Mouse (Mus musculus): ENCODE data around the gene Slc5a10. TPM values are rescaled to one million over a fixed set of nuclear protein-coding genes. Genes with fewer than 3 reads are reported as not detected.
A peak's percentile ranks its signal among the peaks of the same experiment; 100 is the strongest.
"Not testable (repeated sequence)": the region's sequence is repeated elsewhere in the genome, so short reads cannot be mapped to it uniquely, and the experiment has no call there.

Slc5a10 gene
- total RNA-seq, 4 experiments from 2014 or later: not detected

DNA sequence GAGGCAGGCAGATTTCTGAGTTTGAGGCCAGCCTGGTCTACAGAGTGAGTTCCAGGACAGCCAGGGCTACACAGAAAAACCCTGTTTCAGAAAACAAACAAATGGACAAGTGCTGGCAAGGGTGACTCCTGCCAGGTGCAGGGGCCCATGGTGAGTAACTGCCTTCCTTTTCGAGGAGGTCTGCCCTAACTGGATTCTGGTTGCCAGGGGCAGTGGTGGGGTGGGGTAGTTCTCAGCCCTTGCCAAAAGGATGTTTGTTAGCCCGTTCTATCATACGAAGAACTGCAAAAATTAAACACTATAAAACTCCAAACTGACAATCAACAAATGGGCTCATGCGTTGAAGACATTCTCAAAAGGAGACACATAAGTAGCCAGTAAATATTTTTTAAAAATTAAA, 71.0 kb downstream of the Slc5a10 start:
- no peak for DNase-seq (ENCODE audit: low spot score)

DNA sequence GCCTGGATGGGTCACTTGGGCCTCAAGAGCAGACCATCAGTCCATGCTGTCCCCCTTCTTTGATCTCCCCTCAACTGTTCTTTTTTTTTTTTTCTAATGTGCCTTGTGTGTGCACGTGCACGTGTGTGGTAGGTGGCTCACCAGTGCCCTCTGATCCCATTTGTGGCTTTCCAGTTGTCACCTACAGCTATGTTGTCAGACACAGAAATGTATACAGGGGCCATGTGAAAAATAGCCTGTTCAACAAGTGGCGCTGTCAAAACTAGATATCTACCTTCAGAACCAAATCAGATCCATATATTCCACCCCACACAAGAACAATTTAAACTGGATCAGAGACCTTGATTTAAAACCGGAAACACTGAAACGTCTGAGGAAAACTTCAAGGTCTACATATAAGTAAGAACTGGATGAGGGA, 71.5 kb downstream of the Slc5a10 start:
- DNase-seq (ENCODE audit: low spot score): no peak

DNA sequence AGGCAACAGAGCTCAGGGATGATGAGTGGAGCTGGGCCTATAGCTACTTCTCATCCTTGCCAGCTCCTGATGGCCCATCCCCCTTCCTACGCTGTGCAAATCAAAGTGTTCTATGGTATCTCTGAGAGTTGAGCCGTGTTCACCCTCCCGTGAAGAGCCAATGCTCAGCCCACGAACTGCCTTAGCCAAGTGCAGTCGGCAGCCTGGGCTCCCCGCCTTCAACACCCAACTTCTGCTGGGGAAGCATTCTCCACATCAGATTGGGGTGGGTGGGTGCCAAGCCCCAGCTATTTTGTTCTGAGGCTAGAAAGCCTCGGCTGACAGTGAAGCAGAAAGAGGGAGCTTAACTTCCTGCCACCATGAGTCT, 71.9 kb downstream of the Slc5a10 start:
- no peak for DNase-seq (ENCODE audit: low spot score)

DNA sequence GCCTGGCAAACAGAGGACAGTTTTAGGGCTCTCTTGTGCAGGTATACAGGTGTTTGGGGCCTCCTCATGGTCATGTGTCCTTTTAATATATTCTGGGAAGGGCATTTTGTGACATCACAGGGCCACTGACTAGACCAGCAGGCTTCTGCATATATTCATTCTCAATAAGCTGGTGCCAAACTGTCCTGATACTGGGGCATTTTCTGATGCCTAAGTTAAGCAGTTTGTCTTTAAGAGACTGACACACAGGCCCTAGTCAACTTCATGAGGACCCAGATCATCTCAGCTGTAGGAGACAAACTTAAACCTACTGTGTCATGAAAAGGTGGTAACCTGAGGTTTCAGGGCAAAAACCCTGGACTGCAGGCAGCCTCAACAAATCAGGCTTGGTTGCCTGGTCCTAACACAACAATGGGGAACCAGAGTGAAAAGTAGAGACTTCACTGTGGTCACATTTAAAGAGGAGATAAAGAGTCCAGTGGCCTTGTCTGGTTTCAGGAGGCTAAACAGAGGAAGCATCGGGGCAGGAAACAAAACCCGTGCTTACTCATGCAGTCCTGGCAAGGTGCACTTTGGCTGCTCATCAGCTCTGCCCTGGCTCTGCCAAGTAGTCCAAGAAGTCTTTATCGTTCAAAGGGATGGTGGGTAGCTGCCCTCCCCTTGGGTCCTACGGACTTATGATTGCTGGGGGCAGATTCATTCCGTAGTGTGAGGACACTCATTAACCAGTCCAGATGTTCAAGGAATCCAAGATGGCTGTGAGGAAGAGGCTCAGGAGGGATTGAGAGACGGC, 72.5 kb downstream of the Slc5a10 start:
- no peak for DNase-seq (ENCODE audit: low spot score)

DNA sequence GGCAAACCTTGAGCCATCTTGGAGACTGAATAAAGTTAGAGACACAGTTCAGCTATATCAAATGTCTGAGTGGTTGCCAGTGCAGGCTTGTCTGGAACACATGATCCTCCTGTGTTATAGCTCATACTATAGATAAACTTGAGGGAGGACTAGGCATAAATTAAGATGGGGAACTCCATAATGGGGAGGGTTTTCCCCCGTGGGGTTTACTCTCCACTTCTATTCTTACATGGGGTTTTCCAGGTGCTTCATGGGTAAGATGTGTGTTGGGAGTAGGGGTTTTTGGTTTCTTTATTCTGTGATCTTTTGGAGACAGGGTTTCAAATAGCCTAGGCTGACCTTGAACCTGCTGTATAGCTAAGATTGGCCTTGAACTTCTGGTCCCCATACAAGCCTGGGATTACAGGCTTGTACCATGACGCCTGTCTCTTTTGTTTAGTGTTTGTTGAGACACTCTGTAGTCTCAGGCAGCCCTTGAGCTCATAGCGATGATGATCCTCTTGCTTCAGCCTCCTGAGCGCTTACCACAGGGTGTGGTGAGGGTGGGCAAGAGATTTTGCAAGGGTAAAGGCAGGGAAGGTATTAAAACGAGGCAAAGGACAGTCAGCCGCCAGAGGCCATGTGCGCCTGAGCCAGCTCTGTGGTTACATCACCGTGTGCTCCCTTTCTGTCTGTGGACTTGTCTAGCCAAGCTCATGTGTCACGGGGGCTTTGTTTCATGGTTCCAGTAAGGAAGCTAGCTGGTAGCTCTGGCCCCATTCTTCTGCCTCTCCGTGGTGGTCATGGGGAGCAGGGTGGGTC, 73.3 kb downstream of the Slc5a10 start:
- no peak for DNase-seq (ENCODE audit: low spot score)

DNA sequence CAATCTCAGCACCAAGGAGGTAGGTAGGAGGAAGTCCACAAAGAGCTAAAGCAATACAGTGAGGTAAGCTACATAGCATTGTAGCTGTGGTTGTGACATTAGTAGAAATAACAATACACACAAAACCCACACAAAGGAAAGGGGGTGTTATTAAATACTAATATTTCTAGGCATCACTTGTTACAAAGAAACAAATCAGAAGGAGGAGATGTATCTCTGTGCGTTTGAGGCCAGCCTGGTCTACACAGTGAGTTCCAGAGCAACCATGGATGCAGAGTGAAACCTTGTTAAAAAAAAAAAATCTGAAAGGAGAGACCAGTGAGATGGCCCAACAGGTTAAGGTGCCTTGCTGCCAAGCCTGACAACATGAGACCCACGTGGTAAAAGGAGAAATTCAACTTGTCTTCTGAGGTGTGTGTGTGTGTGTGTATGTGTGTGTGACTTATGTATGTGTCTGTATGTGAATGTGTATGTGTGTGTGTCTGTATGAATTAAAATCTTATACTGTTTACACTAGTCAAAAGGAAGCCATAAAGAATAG, 74.1 kb downstream of the Slc5a10 start:
- no peak for DNase-seq (ENCODE audit: low spot score)

DNA sequence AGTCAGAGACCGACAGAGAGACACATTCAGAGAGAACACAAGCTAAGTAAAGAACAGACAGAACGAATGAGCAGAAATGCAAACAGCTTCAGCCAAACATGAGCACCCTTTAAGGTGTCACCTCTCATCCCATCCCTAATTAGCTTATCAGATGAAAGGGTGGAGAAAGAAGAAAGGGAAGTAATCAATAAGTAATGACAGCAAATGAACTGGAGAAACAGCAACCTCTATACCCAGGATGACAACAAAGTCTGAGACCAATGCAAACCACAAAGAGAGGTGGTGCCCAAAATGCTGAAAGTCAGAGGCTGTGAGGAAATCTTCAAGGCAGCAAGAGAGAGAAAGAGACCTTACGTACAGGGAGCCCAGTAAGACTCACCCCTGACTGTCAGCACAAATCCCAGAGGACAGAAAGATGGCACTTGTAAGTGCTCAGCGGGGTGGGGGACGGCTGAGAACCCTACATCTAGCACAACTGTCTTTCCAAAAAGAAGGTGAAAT, 75.2 kb downstream of the Slc5a10 start:
- DNase-seq (ENCODE audit: low spot score): no peak

DNA sequence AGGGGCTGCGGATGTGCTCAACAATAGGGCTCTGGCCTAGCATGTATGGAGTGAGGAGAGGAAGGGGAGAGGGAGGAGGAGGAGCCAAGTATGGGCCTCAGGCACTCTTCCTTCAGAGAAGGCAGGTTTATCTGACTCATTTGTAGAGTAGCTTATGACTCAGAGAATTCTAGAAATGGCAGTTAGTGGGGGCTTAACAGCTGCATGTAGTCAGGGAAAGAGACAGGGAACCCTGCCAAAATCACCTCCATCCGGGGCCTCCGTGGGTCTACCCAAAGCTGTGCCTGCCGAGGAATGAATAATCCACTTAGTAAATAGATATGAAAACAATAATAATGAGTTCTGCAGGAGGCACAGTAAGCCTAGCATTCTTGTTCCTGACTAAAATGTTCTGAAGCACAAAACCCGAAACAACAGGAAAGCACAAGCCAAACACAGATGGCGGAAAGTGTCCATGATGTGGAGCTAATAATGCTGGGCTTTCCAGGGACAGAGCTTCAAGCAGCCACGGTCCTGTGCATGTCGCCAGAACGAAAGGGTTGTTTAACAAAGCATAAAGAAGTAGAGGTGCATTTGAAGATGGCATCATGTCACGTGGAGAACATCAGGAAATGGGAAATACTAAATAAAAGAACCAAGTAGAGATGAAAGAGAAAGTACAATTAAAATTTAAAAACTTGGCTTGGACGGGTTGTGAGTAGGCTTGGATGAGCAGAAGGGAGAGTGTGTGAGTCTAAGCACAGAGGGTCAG, 75.9 kb downstream of the Slc5a10 start:
- DNase-seq (ENCODE audit: low spot score): peak; percentile 51

DNA sequence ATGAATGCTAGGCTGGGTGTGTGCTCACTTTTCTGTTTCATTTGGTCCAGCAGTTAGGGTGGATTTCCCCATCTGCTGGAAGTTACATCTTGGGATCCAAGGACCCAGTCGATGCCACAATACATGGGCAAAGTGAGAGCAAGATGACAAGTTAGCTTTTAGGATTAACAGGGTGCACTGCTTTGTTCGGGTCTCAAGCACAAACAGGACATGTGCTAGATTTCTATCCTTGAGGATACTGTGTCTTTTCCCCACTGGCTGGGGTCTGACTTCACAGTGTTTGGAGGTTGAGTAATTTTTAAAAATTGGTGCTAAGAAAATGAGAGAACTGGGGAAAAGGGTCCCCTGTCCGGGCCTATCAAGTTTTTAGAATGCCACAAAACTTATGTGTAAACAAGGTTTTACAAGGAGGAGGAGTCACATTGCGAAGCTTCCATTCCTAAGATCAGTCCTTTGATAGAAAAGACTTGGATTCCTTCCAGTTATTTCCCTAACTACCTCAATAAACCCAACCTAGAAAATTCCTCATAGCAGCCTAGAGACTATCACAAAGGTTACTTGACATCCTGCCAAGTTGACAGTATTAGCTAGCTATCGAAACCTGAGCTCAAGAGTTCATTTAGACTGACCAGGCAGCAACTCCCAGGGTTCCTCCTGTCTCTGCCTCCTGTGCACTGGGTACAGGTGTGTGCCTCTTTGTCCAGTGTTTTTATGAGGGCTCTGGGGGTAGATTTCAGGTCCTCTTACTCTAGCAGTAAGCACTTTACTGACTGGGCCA, 77.3 kb downstream of the Slc5a10 start:
- no peak for DNase-seq (ENCODE audit: low spot score)

DNA sequence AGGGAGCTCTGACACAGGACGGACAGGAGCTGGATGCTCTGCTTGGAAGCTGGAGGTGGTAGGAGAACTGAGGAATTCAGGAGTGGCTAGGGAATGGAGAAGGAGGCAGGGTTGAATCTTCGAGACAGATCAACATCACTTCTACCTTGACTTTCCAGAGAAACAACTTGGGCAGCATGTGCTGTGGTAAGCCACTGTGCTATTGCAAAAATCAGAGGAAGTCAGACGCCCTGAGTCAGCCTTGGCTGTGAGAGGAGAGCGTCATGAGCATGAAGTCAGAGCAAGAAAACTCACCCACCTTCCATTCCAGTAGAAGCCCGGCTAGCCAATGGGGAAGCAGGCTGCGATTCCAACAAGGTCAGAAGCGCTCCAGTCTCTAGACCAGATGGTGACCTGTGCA, 78.5 kb downstream of the Slc5a10 start:
- no peak for DNase-seq (ENCODE audit: low spot score)

DNA sequence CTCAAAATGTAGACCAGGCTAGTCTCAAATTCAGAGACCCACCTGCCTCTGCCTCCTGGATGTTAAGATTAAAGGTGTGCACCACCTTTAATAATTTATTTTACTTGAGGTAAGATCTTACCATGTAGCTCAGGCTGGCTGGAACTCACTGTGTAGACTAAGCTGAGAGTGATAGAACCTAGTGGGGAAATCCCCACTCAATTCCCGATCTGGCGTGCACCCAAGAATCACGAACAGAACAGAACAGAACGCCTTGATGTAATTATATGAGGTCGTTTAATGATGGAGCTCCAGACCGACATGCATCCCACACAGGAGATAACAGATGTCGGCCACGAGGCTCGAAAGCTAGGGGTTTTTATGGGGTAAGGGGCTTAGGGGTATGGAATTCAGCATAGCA, 80.0 kb downstream of the Slc5a10 start:
- DNase-seq (ENCODE audit: low spot score): not testable (repeated sequence)

DNA sequence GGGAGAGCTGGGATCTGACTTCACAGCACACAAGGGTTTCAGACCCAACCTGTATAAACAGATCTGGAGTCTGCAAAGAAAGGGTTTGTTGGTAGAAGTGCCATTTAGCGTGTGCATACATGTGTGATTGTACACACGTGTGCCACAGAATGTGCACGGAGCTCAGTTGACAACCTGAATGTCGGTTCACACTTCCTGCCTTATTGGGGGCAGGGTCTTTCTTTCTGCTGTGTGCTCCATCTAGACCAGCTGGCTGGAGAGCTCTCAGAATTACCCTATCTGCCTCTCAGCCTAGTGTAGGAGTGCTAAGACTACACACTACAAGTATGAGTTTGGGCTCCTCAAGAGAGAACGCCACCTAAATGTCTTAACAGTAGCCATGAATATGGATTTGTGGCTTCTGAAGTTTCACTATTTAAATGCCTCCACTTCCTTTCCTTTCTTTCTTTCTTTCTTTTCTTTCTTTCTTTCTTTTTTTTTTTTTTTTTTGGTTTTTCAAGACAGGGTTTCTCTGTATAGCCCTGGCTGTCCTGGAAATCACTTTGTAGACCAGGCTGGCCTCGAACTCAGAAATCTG, 80.9 kb downstream of the Slc5a10 start:
- no peak for DNase-seq (ENCODE audit: low spot score)

DNA sequence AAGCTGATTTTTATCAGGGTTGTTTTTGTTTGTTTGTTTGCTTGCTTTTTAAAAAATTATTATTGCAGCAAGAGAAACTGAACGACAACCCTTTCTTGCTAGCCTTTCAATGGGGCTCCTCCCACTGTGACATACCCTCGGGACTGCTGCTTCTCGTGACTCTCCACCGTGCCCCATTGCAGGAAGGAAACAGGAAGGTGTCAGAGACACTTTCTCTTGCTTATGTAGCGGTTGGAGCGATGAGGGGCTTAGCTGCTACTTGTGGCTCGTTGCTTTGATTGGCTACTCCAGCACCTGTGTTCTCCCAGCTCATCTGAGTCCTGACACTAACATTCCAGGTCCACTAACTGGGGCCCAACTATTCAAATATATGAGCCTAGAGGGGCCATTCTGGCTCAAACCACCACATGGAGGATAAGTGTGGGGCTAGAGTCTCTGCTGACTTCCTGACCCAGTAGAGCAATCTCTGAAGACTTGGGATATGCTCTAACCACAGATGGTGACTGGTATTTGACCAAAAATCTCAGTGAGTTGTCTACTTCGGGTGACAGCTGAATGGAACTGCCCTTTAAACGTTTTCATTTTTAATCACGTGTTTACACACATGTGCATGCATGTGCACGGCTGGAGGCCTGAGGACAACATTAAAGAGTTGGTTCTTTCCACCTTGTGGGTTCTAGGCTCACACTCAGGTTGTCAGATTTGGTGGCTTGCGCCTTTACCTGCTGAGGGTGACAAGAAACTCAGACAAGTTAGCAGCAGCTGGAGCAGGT, 81.7 kb downstream of the Slc5a10 start:
- no peak for DNase-seq (ENCODE audit: low spot score)

DNA sequence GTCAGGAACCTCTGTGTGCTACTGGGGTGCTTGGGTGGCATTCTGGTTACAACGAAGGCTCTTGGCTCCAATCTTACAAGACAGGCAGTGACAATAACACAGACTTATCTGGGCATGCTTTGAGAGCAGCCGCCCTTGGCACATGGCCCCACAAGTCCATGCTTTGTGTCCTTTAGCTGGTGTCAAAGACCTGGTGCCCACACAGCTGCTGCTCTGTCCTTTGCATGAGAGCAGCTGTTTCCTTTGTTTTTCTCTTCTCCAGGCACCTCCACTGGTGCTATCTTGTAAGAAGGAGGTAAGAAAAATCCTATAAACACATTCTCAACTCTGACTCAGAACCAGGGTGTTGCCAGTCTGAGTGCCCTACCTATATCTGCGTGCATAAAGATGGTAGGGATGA, 82.8 kb downstream of the Slc5a10 start:
- DNase-seq (ENCODE audit: low spot score): no peak

DNA sequence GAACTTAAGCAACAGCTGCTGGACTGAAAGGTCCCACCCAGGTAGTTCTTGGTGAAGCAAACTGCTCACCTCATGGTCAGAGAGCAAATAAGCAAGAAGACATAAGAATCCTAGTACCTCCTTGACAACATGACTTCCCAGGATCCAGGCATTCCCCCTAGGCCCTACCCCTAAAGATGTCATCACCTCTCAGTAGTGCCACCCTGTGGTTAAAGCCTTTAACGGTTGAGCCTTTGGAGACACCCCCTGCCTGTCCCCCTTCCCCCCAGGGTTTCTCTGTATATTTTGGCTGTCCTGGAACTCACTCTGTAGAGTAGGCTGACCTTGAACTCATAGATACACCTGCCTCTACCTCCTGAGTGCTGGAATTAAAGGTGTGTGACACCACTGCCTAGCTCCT, 83.2 kb downstream of the Slc5a10 start:
- no peak for DNase-seq (ENCODE audit: low spot score)

DNA sequence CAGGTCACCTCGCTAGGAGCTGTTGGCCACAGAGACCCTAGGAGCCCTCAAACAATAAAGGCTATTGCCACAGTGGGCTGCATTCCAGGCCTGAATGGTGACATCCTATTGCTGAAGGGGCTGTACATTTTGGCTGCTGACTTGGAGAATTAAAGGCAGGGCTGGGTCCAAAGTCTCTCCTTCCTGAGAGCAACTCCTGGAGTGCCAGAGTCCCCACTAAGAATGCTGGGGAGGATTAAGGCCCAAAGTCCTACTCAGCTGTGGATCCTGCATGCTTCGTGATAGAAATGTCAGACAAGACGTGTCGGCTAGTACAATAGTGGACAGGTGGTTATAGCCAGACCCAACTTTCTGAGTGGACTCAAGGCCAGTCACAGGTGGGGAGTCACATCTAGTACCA, 84.3 kb downstream of the Slc5a10 start:
- not testable (repeated sequence) for DNase-seq (ENCODE audit: low spot score)

DNA sequence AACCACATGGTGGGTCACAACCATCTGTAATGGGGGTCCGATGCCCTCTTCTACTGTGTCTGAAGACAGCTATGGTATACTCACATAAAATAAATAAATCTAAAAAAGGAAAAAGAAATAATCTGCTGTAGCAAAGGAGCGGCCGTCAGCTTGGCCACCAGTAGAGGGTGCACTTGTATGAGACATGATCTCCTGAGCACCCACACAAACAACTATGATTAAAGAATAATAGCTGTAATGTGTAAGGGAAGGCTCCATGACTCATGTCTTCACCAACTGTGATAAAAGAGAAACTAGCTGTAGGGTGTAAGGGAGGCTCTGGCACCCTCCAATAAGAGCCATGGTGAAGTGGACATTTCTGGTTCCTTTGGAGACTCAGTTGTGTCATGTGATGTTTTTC, 91.0 kb downstream of the Slc5a10 start:
- DNase-seq (ENCODE audit: low spot score): no peak

DNA sequence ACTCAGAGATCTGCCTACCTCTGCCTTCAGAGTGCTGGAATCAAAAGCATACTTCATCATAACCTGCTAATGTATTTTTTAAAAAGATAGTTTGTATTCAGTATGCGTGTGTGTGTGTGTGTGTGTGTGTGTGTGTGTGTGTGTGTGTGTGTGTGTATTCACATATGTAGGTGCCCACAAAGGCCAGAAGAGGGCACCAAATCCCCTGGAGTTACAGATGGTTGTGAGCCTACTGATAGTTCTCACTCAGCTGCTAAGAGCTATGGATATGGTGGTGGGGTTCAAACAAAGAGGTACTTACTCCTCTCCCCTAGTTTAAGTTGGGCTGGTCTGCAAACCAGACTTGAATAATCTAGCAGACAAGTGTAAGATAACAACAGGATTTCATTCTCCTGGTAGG, 94.1 kb downstream of the Slc5a10 start:
- no peak for DNase-seq (ENCODE audit: low spot score)

DNA sequence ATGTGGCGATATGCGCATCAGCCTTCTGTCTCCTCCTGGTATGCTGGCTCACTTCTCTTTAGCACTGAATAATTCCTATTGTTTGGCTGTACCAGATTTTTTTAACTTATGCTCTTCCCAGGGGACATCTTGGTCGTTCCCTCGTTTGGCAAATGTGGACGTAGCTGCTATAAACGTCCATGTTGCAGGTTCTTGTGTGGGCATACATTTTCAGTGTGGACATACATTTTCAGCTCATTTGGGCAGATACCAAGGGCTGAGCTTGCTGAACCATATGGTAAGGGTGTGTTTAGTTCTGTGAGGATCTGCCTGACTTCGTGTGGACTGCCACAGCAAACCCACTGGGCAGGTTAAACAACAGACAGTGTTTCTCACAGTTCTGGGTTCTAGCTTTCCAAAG, 95.5 kb downstream of the Slc5a10 start:
- DNase-seq (ENCODE audit: low spot score): no peak

Measured in heart, adult 8-10 months (tissue).